Mouse (Mus musculus): ENCODE data around the gene Smap1.

Smap1 gene

GRCm38 (mm10) chr1:23922530-23922884, 390 bp upstream of the Smap1 start:
- in situ Hi-C loops (cut with MboI; ENCODE audit: low sequenced_read_pairs), result no loop called here

- in situ Hi-C loops (cut with MboI; ENCODE audit: low sequenced_read_pairs), result no loop called here
These were observed 1.8 kb downstream of the Smap1 start for GRCm38 (mm10) chr1:23920275-23920674.

GRCm38 (mm10) chr1:23919086-23919485, 3.0 kb downstream of the Smap1 start:
- in situ Hi-C loops (cut with MboI; ENCODE audit: low sequenced_read_pairs), result no loop called here

GRCm38 (mm10) chr1:23915483-23915882, 6.6 kb downstream of the Smap1 start:
- in situ Hi-C loops (cut with MboI; ENCODE audit: low sequenced_read_pairs), result no loop called here

- in situ Hi-C loops (cut with MboI; ENCODE audit: low sequenced_read_pairs), result no loop called here
These were observed 9.1 kb downstream of the Smap1 start for GRCm38 (mm10) chr1:23912988-23913387.

GRCm38 (mm10) chr1:23906082-23906481, 16.0 kb downstream of the Smap1 start:
- in situ Hi-C loops (cut with MboI; ENCODE audit: low sequenced_read_pairs), result no loop called here

- in situ Hi-C loops (cut with MboI; ENCODE audit: low sequenced_read_pairs), result no loop called here
These were observed 18.8 kb downstream of the Smap1 start for GRCm38 (mm10) chr1:23903340-23903739.

- in situ Hi-C loops (cut with MboI; ENCODE audit: low sequenced_read_pairs), result no loop called here
These were observed 19.4 kb downstream of the Smap1 start for GRCm38 (mm10) chr1:23902736-23903135.

GRCm38 (mm10) chr1:23899647-23900020, 22.5 kb downstream of the Smap1 start:
- in situ Hi-C loops (cut with MboI; ENCODE audit: low sequenced_read_pairs), result no loop called here

- in situ Hi-C loops (cut with MboI; ENCODE audit: low sequenced_read_pairs), result no loop called here
These were observed 23.0 kb downstream of the Smap1 start for GRCm38 (mm10) chr1:23899020-23899646.

GRCm38 (mm10) chr1:23892072-23892471, 30.0 kb downstream of the Smap1 start:
- in situ Hi-C loops (cut with MboI; ENCODE audit: low sequenced_read_pairs), result no loop called here

- in situ Hi-C loops (cut with MboI; ENCODE audit: low sequenced_read_pairs), result no loop called here
These were observed 37.2 kb downstream of the Smap1 start for GRCm38 (mm10) chr1:23884914-23885313.

GRCm38 (mm10) chr1:23884087-23884668, 37.9 kb downstream of the Smap1 start:
- in situ Hi-C loops (cut with MboI; ENCODE audit: low sequenced_read_pairs), result no loop called here

- in situ Hi-C loops (cut with MboI; ENCODE audit: low sequenced_read_pairs), result no loop called here
These were observed 39.4 kb downstream of the Smap1 start for GRCm38 (mm10) chr1:23882681-23883080.

- in situ Hi-C loops (cut with MboI; ENCODE audit: low sequenced_read_pairs), result no loop called here
These were observed 49.9 kb downstream of the Smap1 start for GRCm38 (mm10) chr1:23872194-23872593.

GRCm38 (mm10) chr1:23867350-23867862, 54.7 kb downstream of the Smap1 start:
- in situ Hi-C loops (cut with MboI; ENCODE audit: low sequenced_read_pairs), result no loop called here

GRCm38 (mm10) chr1:23865566-23865965, 56.6 kb downstream of the Smap1 start:
- in situ Hi-C loops (cut with MboI; ENCODE audit: low sequenced_read_pairs), result no loop called here

- in situ Hi-C loops (cut with MboI; ENCODE audit: low sequenced_read_pairs), result no loop called here
These were observed 61.2 kb downstream of the Smap1 start for GRCm38 (mm10) chr1:23860944-23861343.

GRCm38 (mm10) chr1:23855623-23856022, 66.5 kb downstream of the Smap1 start:
- in situ Hi-C loops (cut with MboI; ENCODE audit: low sequenced_read_pairs), result no loop called here

GRCm38 (mm10) chr1:23846044-23846680, 76.0 kb downstream of the Smap1 start:
- in situ Hi-C loops (cut with MboI; ENCODE audit: low sequenced_read_pairs), result no loop called here

- in situ Hi-C loops (cut with MboI; ENCODE audit: low sequenced_read_pairs), result no loop called here
These were observed 77.1 kb downstream of the Smap1 start for GRCm38 (mm10) chr1:23845007-23845406.

GRCm38 (mm10) chr1:23843790-23844189, 78.3 kb downstream of the Smap1 start:
- in situ Hi-C loops (cut with MboI; ENCODE audit: low sequenced_read_pairs), result no loop called here

Data from CH12F3 (cell line).